Mouse (Mus musculus) limb, embryonic 10.5 days (tissue): ENCODE results near the gene Dgkg. TPM values are rescaled to one million over a fixed set of nuclear protein-coding genes. Genes with fewer than 3 reads are reported as not detected.

Experiments
- DNase-seq: peaks from one replicate; pipeline ENCODE4 v3.0.0-alpha.2; 2017; ENCODE audit warnings: low spot score
- H3K27ac ChIP-seq: fragments of 300-500 bp; sonication (generic); 2 replicates; pipeline ENCODE4 v1.5.1; 2016; ENCODE audit warnings: mild to moderate bottlenecking
- H3K27me3 ChIP-seq: fragments of 300-500 bp; sonication (generic); 2 replicates; pipeline ENCODE4 v1.6.1; 2016; ENCODE audit warnings: low read depth, mild to moderate bottlenecking; ENCODE audit not compliant: poor library complexity, severe bottlenecking
- H3K36me3 ChIP-seq: fragments of 300-500 bp; sonication (generic); 2 replicates; pipeline ENCODE4 v1.6.1; 2016; ENCODE audit warnings: mild to moderate bottlenecking, moderate library complexity
- H3K4me1 ChIP-seq: fragments of 300-500 bp; sonication (generic); 2 replicates; pipeline ENCODE4 v1.6.1; 2016
- H3K4me3 ChIP-seq: fragments of 300-500 bp; sonication (generic); 2 replicates; pipeline ENCODE4 v1.5.1; 2016; ENCODE audit warnings: mild to moderate bottlenecking, moderate library complexity
- H3K9me3 ChIP-seq: fragments of 300-500 bp; sonication (generic); replicated peaks from 2 replicates; pipeline ENCODE4 v1.6.1; 2016; ENCODE audit warnings: mild to moderate bottlenecking
- WGBS: fragments of 180-500 bp; shearing (Covaris S2); methylation state at CpG from one replicate; pipeline ENCODE4 v1.1.7; 2016; 5-methylcytosine and 5-hydroxymethylcytosine counted together
- polyA plus RNA-seq: library from polyadenylated mRNA; unstranded; fragments of >200 nt; fragmentation: Nextera tagmentation; extraction: Ambion mirVana; gene quantifications from 2 replicates; pipeline ENCODE4 v1.2.1, GENCODE M21; 2016

Dgkg gene
- polyA plus RNA-seq, 1 experiment from 2014 or later = 0.29 TPM

- no peak overlapping the region for H3K4me3 ChIP-seq
- no peaks in the 10 kb centered on the region for H3K36me3 ChIP-seq
- DNase-seq = no peak
- no peaks in the 10 kb centered on the region for H3K4me1 ChIP-seq
- H3K27me3 ChIP-seq = peaks cover 15% of the 10 kb centered on the region
- 53% methylated on average over 2 of the region's 2 CpGs for WGBS
- no peaks in the 10 kb centered on the region for H3K9me3 ChIP-seq
- no peak overlapping the region for H3K27ac ChIP-seq
Measured at GRCm38 (mm10) chr16:22663136-22663535, 6.1 kb upstream of the Dgkg start.

GRCm38 (mm10) chr16:22661076-22661475 is 4.1 kb upstream of the Dgkg start:
- no peak overlapping the region for H3K4me3 ChIP-seq
- WGBS = 57% methylated on average over 5 of the region's 5 CpGs
- no peaks in the 10 kb centered on the region for H3K36me3 ChIP-seq
- no peak overlapping the region for H3K27ac ChIP-seq
- no peaks in the 10 kb centered on the region for H3K9me3 ChIP-seq
- no peak for DNase-seq
- H3K27me3 ChIP-seq = peaks cover 36% of the 10 kb centered on the region
- H3K4me1 ChIP-seq = peaks cover 12% of the 10 kb centered on the region

GRCm38 (mm10) chr16:22657874-22658789 is 1.1 kb upstream of the Dgkg start:
- 76% methylated on average over 16 of the region's 16 CpGs for WGBS
- peaks cover 60% of the 10 kb centered on the region for H3K27me3 ChIP-seq
- H3K4me3 ChIP-seq = no peak overlapping the region
- H3K9me3 ChIP-seq = no peaks in the 10 kb centered on the region
- DNase-seq = no peak
- no peak overlapping the region for H3K27ac ChIP-seq
- H3K4me1 ChIP-seq = peaks cover 23% of the 10 kb centered on the region
- H3K36me3 ChIP-seq = no peaks in the 10 kb centered on the region

DNA sequence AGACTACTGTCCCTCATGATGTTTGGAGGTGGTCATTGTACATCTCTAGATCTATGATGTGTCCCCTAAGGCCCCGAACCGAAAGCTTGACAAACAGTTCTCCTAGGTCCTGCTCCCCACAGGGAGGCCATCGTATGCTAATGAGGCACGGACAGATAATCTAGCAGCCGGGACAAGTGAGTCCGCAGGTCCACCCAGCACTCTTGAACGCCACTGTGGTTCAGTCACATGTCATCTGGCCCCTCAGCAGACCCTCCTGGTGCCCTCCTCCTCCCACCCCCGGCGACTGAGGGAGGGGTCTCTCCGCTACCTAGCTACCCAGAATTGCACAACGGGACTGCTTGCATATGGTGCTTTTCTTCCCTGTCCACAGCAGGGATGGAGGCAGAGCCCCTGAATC is 1.2 kb downstream of the Dgkg start:
- H3K36me3 ChIP-seq = no peaks in the 10 kb centered on the region
- no peak overlapping the region for H3K27ac ChIP-seq
- H3K4me3 ChIP-seq = peak overlapping the region; percentile 1
- peaks cover 60% of the 10 kb centered on the region for H3K27me3 ChIP-seq
- peaks cover 23% of the 10 kb centered on the region for H3K4me1 ChIP-seq
- H3K9me3 ChIP-seq = no peaks in the 10 kb centered on the region
- 12% methylated on average over 11 of the region's 11 CpGs for WGBS
- DNase-seq = no peak

DNA sequence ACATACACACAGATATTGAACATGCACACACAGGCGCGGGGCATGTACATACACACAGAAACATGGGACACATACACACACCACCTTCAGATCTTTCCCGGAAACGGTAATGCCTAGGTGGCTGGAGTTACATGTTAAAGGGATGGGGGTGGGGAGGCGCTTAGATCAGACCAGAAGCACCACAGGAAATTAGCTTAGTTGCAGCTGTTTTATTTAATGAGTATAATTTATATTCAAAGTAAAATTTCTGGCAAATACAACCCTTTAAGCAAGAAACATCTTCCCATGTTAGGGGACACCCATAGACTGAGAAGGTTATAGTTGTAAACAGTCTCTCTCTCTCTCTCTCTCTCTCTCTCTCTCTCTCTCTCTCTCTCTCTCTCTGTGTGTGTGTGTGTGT is 1.8 kb downstream of the Dgkg start:
- no peak overlapping the region for H3K4me3 ChIP-seq
- no peak overlapping the region for H3K27ac ChIP-seq
- no peaks in the 10 kb centered on the region for H3K9me3 ChIP-seq
- 67% methylated on average over 5 of the region's 5 CpGs for WGBS
- no peak for DNase-seq
- no peaks in the 10 kb centered on the region for H3K36me3 ChIP-seq
- peaks cover 60% of the 10 kb centered on the region for H3K27me3 ChIP-seq
- H3K4me1 ChIP-seq = peaks cover 23% of the 10 kb centered on the region

- peaks cover 58% of the 10 kb centered on the region for H3K27me3 ChIP-seq
- 43% methylated on average over 2 of the region's 2 CpGs for WGBS
Measured at GRCm38 (mm10) chr16:22654477-22654835, 2.6 kb downstream of the Dgkg start.

DNA sequence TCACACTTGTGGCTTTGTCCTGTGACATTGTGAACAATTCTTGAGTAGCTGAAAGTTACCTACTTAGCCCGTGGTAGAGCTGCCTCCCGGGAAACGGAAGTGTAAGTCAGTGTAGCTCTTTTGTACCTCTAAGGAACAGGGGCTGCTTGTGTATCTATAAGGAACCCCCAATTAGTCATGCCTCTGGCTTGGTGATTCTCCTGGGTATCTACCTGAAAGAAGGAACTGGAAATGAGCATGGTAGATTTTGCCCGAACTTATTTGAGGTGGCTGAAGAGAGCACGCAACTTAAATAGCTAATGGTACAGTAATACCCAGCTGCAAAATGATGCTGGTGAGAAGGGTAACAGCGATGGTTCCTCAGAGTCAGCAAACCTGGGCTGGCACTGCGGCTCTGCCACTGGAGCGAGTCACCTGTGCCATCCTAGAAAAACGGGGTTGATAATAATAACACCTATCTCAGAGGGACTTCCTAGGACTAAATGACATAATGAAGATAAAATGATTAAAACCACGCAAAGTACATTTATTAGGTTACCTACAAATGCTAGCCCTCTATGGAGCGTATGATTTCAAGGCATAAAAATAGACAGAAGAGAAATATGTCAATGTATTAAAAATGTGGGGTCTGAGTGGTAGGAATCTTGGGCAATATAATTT is 3.1 kb downstream of the Dgkg start:
- Histone ChIP-seq H3K27ac (no peak overlapping the region), H3K27me3 (peaks cover 53% of the 10 kb centered on the region), H3K4me3 (no peak overlapping the region), H3K4me1 (peaks cover 23% of the 10 kb centered on the region), H3K9me3 (no peaks in the 10 kb centered on the region), H3K36me3 (no peaks in the 10 kb centered on the region)
- 91% methylated on average over 11 of the region's 11 CpGs for WGBS
- DNase-seq = no peak

More at GRCm38 (mm10) chr16:22654477-22654835, 2.6 kb downstream of the Dgkg start:
- no peak overlapping the region for H3K4me3 ChIP-seq
- no peaks in the 10 kb centered on the region for H3K9me3 ChIP-seq
- no peaks in the 10 kb centered on the region for H3K36me3 ChIP-seq
- no peak overlapping the region for H3K27ac ChIP-seq
- H3K4me1 ChIP-seq = peaks cover 23% of the 10 kb centered on the region
- DNase-seq = no peak

DNA sequence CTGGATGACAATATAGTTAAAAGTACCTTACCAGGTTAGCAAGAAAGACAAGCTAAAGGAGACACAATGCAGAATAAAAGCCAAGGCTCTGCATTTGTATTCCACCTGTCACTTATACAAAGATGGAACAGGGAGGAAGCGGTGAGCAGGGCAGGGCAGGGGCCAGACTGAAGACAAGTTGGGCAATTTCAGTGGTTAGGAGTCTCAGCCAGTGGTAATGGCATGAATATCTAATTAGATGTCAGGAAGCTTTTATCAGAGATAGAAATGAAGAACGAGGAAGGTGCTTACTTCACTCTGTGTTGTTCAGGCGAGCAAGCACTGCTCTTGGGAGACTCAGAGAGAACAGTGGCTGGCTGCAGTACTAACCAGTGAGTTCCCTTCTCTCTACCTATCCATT is 5.8 kb downstream of the Dgkg start:
- no peak for DNase-seq
- Histone ChIP-seq H3K36me3 (no peaks in the 10 kb centered on the region), H3K4me3 (no peak overlapping the region), H3K27me3 (peaks cover 26% of the 10 kb centered on the region), H3K9me3 (no peaks in the 10 kb centered on the region), H3K4me1 (peaks cover 13% of the 10 kb centered on the region), H3K27ac (no peak overlapping the region)
- 78% methylated on average over 3 of the region's 3 CpGs for WGBS

GRCm38 (mm10) chr16:22645256-22645655 is 11.8 kb downstream of the Dgkg start:
- H3K36me3 ChIP-seq = no peaks in the 10 kb centered on the region
- H3K4me1 ChIP-seq = peaks cover 5% of the 10 kb centered on the region; the same call in 1 of the 2 replicates
- no peaks in the 10 kb centered on the region for H3K9me3 ChIP-seq
- no peak overlapping the region for H3K27ac ChIP-seq
- no peak for DNase-seq
- H3K4me3 ChIP-seq = no peak overlapping the region
- WGBS = 92% methylated on average over 1 of the region's 1 CpGs
- H3K27me3 ChIP-seq = no peaks in the 10 kb centered on the region

- Histone ChIP-seq H3K9me3 (no peaks in the 10 kb centered on the region), H3K4me3 (no peak overlapping the region), H3K36me3 (no peaks in the 10 kb centered on the region), H3K27me3 (no peaks in the 10 kb centered on the region), H3K27ac (no peak overlapping the region), H3K4me1 (peaks cover 5% of the 10 kb centered on the region; the same call in 1 of the 2 replicates)
- WGBS = 81% methylated on average over 8 of the region's 8 CpGs
- no peak for DNase-seq
Measured at GRCm38 (mm10) chr16:22643460-22643859, 13.6 kb downstream of the Dgkg start.

DNA sequence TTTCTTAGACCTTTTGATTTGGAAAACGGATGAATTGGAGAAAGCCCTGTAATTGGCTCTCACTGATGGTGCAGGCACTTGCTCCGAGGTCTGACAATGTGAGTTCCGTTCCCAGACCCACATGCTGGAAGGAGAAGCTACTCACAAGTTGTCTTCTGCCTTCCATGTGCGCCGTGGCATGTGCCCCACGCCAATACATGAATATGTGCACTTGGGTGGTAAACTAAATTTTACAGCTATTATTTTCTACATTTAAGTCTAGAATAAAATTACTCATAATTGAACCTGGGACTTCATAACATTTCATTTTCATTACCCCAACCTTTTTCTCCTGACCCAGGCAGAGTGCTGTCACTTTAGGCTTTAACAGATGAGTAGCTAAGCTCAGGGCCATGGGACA is 14.1 kb downstream of the Dgkg start:
- H3K27ac ChIP-seq = no peak overlapping the region
- no peaks in the 10 kb centered on the region for H3K27me3 ChIP-seq
- WGBS = 90% methylated on average over 6 of the region's 6 CpGs
- peaks cover 5% of the 10 kb centered on the region; the same call in 1 of the 2 replicates for H3K4me1 ChIP-seq
- no peak overlapping the region for H3K4me3 ChIP-seq
- no peaks in the 10 kb centered on the region for H3K9me3 ChIP-seq
- no peaks in the 10 kb centered on the region for H3K36me3 ChIP-seq
- no peak for DNase-seq

DNA sequence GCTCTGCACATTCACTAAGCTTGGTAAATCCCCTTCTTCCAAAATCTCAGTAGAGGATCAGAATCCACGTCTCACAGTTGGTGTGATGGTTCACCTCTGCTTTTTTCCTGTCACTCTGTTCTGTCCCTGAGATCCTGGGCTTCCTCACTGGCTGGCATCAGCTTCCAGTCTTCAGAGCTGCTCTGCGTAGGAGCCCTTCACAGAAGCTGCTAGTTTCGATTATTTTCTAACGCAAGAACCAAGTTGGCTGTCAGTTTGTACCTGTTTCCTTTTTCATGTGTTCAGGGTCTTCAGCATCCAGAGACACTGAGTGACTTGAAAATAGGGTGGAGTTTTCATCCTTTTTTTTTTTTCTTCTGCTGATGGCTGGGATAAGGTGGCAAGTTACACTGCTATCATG is 15.0 kb downstream of the Dgkg start:
- no peaks in the 10 kb centered on the region for H3K36me3 ChIP-seq
- no peak overlapping the region for H3K27ac ChIP-seq
- no peaks in the 10 kb centered on the region for H3K27me3 ChIP-seq
- H3K4me3 ChIP-seq = no peak overlapping the region
- 80% methylated on average over 4 of the region's 4 CpGs for WGBS
- H3K9me3 ChIP-seq = no peaks in the 10 kb centered on the region
- H3K4me1 ChIP-seq = peaks cover 5% of the 10 kb centered on the region; the same call in 1 of the 2 replicates
- no peak for DNase-seq

- Histone ChIP-seq H3K27me3 (no peaks in the 10 kb centered on the region), H3K36me3 (no peaks in the 10 kb centered on the region), H3K27ac (no peak overlapping the region), H3K9me3 (no peaks in the 10 kb centered on the region), H3K4me1 (peaks cover 5% of the 10 kb centered on the region; the same call in 1 of the 2 replicates), H3K4me3 (no peak overlapping the region)
- DNase-seq = no peak
- 30% methylated on average over 9 of the region's 9 CpGs for WGBS
Measured at GRCm38 (mm10) chr16:22641588-22641987, 15.4 kb downstream of the Dgkg start.
